Mouse (Mus musculus) spleen, adult 2 months (tissue): ENCODE data around the gene Gda. TPM values are rescaled to one million over a fixed set of nuclear protein-coding genes. Genes with fewer than 3 reads are reported as not detected.

Experiments used
- DNase-seq, 2 experiments: peaks; one replicate each; pipeline versions ENCODE4 v3.0.0 to v3.0.0-alpha.2; 2012 to 2021; ENCODE audit warnings: low spot score in 2 of 2, low read depth in 1 of 2
- H3K27ac ChIP-seq: fragments of 200-500 bp; 2 replicates; pipeline ENCODE4 v1.5.1; 2012; ENCODE audit warnings: low read length, inconsistent platforms; ENCODE audit not compliant: insufficient read depth
- H3K27me3 ChIP-seq: fragments of 200-500 bp; 2 replicates; pipeline ENCODE4 v1.6.1; 2012; ENCODE audit warnings: mild to moderate bottlenecking, moderate library complexity, low read length, inconsistent platforms; ENCODE audit not compliant: control insufficient read depth, insufficient read depth
- H3K36me3 ChIP-seq: fragments of 200-500 bp; 2 replicates; pipeline ENCODE4 v1.6.1; 2012; ENCODE audit warnings: mild to moderate bottlenecking, low read length, inconsistent platforms; ENCODE audit not compliant: control insufficient read depth, insufficient read depth
- H3K4me1 ChIP-seq: fragments of 200-500 bp; 2 replicates; pipeline ENCODE4 v1.6.1; 2011; ENCODE audit warnings: inconsistent platforms; ENCODE audit not compliant: control insufficient read depth, insufficient read depth, insufficient read length
- H3K4me3 ChIP-seq: fragments of 200-500 bp; 2 replicates; pipeline ENCODE4 v1.5.1; 2011; ENCODE audit warnings: mild to moderate bottlenecking, inconsistent platforms; ENCODE audit not compliant: insufficient read depth, insufficient read length; ENCODE audit errors: extremely low read depth
- CTCF ChIP-seq: fragments of 200-500 bp; IDR thresholded peaks from 2 replicates; pipeline ENCODE4 v1.5.1; 2011; ENCODE audit warnings: mild to moderate bottlenecking, inconsistent platforms; ENCODE audit not compliant: insufficient read depth, insufficient read length, insufficient replicate concordance; ENCODE audit errors: extremely low read depth
- POLR2A ChIP-seq: fragments of 200-500 bp; IDR thresholded peaks from 2 replicates; pipeline ENCODE4 v1.6.1; 2011; ENCODE audit warnings: low read depth, low read length, inconsistent platforms
- WGBS: fragments of 180-500 bp; shearing (Covaris S2); methylation state at CpG from one replicate; pipeline ENCODE4 v1.1.7; 2018; 5-methylcytosine and 5-hydroxymethylcytosine counted together
- polyA plus RNA-seq: library from polyadenylated mRNA; depleted of rRNA; stranded (reverse); fragments of >200 nt; gene quantifications from 2 replicates; pipeline ENCODE4 v1.2.3, GENCODE M21; 2012

Gda gene
- polyA plus RNA-seq, 1 experiment: 10.9 TPM

DNA sequence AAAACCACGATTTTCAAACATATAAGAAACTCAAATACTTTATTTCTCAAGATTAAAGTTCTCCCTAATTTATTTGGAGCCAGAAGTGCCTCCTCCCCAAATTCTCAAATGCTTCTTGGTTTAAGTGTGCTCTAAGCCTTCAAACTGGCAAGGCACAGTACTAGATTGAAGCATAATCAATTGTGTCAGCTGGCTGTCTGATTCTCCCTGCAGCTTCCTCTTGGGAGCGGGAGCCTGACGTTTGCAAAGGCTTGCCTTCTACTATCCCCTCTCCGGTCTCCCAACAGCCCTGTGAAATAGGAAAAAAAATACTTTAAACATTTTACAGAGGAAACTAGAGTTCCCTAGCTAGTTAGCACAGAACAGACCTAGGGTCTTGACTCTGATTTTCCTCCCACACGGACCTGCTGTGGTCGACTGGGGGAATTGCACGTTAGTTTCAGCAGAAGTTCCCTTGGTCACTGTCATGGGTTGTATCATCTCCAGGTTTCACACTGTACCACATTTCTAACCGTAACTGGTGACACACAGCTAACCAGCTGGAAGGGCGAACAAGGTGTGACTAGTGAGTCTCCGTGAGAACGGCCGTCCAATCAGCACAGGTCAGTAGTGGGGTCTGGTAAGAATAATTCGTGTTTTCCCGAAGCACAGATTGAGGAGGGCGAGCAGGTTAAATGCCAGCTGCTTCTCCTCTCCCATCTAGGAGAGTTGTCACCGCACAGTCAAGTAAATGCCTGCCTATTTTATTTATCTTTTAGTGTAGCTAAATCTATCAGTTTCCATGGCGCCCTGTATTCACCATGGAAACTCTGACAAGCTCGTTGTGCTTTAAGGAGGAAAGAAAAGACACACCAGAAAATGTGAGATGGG lies 6.2 kb upstream of the Gda start:
- no peak overlapping the region for H3K27ac ChIP-seq
- no peak overlapping the region for H3K4me3 ChIP-seq
- TF ChIP-seq CTCF: no peak
- no peak for TF ChIP-seq POLR2A
- DNase-seq: no peak
- no peaks in the 10 kb centered on the region for H3K36me3 ChIP-seq
- WGBS: 74% methylated on average over 18 of the region's 18 CpGs
- H3K27me3 ChIP-seq: no peaks in the 10 kb centered on the region
- H3K4me1 ChIP-seq: no peaks in the 10 kb centered on the region

DNA sequence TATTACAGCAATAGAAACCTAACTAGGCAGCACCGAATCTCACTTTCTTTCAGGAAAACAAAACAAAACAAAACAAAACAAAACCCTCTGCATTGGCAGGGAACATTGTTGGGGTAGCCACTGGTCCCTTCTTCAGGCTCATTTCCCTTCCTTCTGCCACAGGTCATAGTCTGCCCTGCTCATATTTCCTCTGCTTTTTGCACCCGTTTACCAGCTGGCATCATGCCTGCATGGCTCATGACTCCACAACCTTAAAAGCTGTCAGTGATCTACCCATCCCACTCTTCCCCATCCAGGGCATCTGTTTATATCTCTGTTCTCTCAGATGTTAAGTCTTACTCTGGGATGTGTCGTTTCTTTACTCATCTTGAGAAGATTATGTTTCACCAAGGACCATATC lies 5.3 kb upstream of the Gda start:
- 41% methylated on average over 3 of the region's 3 CpGs for WGBS

DNA sequence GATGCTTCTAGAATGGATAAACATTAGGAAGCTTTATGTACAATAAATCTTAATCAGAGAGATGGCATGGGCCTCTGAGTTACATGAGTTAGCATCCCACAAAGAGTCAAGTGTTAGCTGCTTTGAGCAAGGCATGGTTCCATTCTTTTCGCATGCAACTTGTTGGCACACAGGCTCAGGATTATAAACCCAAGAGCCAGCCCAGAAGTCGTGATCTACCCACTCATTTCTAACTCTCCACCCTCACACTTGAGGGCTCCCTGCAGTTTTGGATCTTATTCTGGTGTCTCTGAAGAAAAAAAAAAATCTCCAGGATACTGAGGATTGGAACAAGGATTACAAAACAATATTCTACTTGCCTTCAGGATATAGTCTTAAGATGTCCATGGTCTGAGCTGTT lies 4.5 kb upstream of the Gda start:
- Histone ChIP-seq H3K36me3 (no peaks in the 10 kb centered on the region), H3K27me3 (no peaks in the 10 kb centered on the region), H3K27ac (no peak overlapping the region), H3K4me1 (no peaks in the 10 kb centered on the region), H3K4me3 (no peak overlapping the region)
- DNase-seq: no peak
- no peak for TF ChIP-seq CTCF
- no peak for TF ChIP-seq POLR2A
- 86% methylated on average over 2 of the region's 2 CpGs for WGBS

More for the DNA sequence above, 5.3 kb upstream of the Gda start:
- TF ChIP-seq CTCF (no peak), POLR2A (no peak)
- no peaks in the 10 kb centered on the region for H3K27me3 ChIP-seq
- no peak for DNase-seq
- H3K4me1 ChIP-seq: no peaks in the 10 kb centered on the region
- no peaks in the 10 kb centered on the region for H3K36me3 ChIP-seq
- H3K4me3 ChIP-seq: no peak overlapping the region
- H3K27ac ChIP-seq: no peak overlapping the region

DNA sequence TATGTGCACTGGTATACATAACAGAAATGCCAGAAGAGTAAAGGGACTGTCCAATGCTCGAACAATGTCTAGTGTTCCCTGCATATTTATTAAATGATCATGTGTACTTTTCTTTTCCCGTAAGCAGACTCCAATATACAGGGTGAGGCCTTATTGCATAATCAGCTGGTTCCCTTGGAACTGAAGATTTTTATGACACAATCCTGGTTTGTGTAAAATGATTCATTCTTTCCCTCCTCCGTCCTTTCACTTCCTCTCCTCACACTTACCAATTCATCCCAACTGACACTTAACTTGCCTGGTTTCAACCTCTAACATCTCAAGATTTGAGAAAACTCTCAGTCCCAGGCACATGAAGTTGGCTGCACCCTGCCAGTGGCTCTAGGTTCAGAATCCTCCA lies 3.5 kb upstream of the Gda start:
- H3K27ac ChIP-seq: no peak overlapping the region
- H3K27me3 ChIP-seq: no peaks in the 10 kb centered on the region
- H3K4me1 ChIP-seq: no peaks in the 10 kb centered on the region; the same call in 1 of the 2 replicates
- no peak overlapping the region for H3K4me3 ChIP-seq
- WGBS: 78% methylated on average over 3 of the region's 3 CpGs
- H3K36me3 ChIP-seq: no peaks in the 10 kb centered on the region
- DNase-seq: no peak
- TF ChIP-seq POLR2A (no peak), CTCF (no peak)

DNA sequence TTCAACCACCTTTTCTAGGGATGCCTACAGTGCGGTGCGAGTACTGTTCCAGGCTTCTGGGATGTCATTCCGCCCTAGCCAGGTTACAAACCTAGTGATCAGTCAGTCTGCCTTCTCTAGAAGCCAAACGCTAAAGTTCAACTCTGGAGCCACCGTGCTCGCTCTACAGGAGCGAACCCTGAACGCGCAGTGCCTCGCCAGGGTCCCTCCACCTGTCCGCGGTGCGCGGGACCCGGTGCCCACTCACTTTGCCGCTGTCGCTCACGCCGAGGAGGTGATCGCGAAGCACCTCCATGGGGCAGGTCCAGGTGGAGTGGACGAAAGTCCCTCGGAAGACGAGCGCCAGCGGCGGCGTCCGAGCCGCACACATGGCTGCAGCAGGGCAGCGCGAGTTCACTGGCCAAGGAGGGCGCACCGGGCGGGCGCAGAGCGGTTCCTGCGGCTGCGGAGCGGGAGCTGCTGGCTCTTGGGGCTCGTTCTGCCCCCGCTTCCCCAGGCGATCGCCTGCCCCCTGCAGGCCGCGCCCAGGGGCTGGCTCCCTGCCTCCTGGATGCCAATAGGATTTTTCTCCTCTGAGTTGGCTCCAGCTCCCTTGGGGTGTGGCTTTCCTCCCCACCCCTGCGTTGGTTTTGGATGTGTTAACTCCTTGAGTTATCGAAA lies 994 bp downstream of the Gda start:
- no peak; the same call in 1 of the 2 replicates for TF ChIP-seq CTCF
- no peak for TF ChIP-seq POLR2A
- Histone ChIP-seq H3K27ac (no peak overlapping the region), H3K4me1 (no peaks in the 10 kb centered on the region; the same call in 1 of the 2 replicates), H3K27me3 (no peaks in the 10 kb centered on the region; the same call in 1 of the 2 replicates), H3K36me3 (no peaks in the 10 kb centered on the region), H3K4me3 (peak overlapping the region; percentile 55)
- WGBS: 5% methylated on average over 48 of the region's 48 CpGs
- DNase-seq: peak in 1 of 2 experiments; percentile 6

DNA sequence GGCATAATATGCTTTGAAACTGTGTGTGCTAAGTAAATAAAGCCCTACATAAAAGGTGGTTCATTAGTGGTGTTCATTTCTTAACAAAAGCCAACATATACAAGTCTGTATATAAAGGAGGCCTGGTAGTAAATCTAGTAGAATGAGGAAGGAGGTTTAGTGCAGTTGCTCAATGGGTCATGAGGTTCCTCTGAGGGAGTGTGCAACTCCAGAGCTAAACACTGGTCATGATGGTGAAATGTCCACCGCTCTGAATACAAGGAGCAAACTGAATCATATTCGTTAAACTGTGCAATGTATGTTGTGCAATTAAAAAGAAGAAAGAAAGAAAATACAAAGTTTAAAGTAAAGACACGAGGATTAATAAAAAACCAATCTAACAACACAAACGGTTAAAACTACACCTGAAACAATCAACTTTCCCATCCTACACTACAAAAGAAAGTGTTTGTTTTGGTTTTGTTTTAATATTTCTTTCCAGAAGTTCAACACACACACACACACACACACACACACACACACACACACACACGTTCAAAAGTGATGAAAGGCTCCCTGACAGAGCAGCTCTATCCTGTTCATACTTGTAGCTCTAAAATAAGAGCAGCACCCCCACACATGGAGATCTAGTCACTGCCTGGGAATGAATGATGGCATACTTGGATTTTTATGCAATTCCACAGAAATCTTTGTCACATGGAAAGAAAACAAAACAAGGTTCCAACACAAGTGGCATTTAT lies 11.9 kb downstream of the Gda start:
- WGBS: 76% methylated on average over 5 of the region's 5 CpGs
- H3K36me3 ChIP-seq: no peaks in the 10 kb centered on the region
- H3K4me1 ChIP-seq: no peaks in the 10 kb centered on the region
- no peak overlapping the region for H3K27ac ChIP-seq
- H3K27me3 ChIP-seq: no peaks in the 10 kb centered on the region
- H3K4me3 ChIP-seq: no peak overlapping the region
- DNase-seq: no peak
- TF ChIP-seq POLR2A (no peak), CTCF (no peak)
